Mouse (Mus musculus): ENCODE measurements around the gene Trpc4ap. TPM values are rescaled to one million over a fixed set of nuclear protein-coding genes. Genes with fewer than 3 reads are reported as not detected.
A peak's percentile ranks its signal among the peaks of the same experiment; 100 is the strongest.
"Not testable (repeated sequence)": the region's sequence is repeated elsewhere in the genome, so short reads cannot be mapped to it uniquely, and the experiment has no call there.

Trpc4ap gene
- total RNA-seq, 2 experiments from 2014 or later, result 85.8 to 90.9 TPM

DNA sequence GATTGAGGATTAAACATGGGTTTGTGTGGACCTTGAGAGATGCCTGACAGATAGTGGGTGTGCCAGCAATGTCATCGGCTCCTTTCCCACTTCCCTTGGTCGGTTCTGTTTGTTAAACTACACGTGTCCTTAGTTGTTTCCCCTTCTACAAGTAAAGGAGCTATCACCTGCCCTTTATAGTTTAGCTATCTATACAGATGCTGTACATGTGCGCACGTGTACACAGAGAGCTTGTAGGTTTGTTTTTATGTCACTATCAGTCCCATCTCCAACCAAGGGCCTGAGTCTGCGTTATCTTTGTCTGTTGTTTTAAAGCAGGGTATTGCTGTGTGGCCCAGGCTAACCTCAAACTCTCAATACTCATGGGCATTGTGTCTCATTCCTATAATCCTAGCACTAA, 68.2 kb downstream of the Trpc4ap start:
- no peak for DNase-seq

DNA sequence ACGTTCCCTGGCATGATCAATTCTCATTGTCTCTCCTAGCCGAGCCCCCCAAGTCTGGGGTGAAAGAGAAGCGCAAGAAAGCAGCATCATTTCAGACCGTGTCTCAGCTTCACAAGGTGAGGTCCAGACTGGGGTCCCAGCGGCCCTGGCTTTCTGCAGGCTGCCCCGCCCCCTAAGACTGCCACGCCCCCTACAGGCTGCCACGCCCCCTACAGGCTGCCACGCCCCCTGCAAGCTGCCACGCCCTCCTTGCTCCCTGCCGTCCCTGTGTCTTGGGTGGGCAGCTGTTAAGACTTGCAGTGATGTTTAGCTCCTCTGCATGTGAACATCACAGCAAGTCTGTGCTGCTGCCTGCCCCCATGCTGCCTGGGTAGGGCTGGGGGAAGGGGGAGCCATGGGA, 69.6 kb downstream of the Trpc4ap start:
- DNase-seq, result no peak
- intact Hi-C loops (cut with DNase I), result no loop called here

More for the DNA sequence above, 68.2 kb downstream of the Trpc4ap start:
- intact Hi-C loops (cut with DNase I), result no loop called here

DNA sequence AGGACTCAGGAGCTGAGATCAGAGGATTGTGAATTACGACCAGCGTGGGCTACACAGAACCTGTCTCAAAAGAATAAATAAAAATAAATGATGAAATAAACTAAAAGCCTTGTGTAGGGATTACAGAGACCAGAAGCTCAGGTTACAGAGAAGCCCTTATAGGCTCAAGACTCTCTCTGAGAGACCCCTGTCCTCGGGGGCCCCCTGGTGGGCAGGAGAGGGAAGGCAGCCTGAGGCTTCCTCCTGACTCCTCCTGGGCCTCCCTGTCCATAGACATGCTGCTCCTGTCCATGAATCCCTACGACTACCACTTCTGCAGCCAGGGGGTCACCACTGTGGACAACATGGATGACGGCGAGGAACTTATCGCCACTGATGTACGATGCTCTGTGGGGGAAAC, 72.4 kb downstream of the Trpc4ap start:
- intact Hi-C loops (cut with DNase I), result loop anchor here (2.0 kb wide), 2 partner anchors 23 to 105 kb away; no protein-coding TSS in a partner anchor
- peak; percentile 82 for DNase-seq

DNA sequence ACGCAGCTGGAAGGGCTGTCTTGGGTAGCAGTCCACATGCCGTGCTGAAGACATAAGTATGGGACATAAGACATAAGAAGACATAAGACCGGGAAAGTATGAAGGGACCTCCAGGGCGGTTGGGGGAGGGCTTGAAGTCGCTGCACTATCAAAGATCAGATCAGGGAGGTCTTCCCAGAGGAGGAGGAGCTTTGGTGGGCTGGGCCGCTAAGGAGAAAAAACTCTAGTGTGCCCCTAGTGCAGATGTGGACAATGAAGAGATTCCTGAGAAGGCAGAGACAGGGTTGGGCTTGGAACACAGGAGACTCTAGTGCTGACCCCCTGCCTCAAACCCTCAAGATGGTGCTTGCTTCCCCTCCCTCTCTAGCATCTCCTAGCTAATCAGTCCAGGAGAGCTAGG, 75.2 kb downstream of the Trpc4ap start:
- intact Hi-C loops (cut with DNase I), result no loop called here
- no peak for DNase-seq

DNA sequence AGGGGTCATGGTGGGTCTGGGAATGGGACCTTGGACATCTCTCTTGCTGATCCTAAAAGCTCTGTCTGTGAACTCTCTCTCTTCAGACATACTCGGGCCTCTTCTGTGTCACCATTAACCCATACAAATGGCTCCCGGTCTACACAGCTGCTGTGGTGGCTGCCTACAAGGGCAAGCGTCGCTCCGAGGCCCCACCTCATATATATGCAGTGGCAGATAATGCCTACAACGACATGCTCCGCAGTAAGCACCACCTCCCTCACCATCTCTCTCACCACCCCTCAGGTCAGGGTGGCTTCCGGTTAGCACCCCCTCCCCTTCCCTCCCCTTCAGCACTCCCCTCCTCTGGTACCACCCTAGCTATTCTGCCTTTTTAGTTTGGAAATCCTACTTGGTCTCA, 78.2 kb downstream of the Trpc4ap start:
- intact Hi-C loops (cut with DNase I), result no loop called here
- no peak for DNase-seq

DNA sequence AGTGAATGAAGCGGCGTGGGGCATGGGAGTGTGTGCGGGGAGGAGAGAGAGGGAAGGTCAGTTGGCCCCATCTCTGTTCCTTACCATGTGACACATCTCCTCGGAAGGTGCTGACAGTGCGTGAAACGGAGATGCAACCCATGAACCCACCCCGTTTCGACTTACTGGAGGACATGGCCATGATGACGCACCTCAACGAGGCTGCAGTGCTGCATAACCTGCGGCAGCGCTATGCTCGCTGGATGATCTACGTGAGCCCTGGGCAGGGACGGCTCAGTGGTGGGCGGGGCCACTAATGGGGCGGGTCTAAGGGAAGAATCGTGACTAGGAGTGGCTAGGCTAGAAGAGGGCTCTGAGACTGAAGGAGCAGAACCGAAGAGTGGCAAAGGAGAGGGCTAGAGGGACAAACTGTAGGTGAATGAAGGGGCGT, 78.8 kb downstream of the Trpc4ap start:
- intact Hi-C loops (cut with DNase I), result no loop called here

DNA sequence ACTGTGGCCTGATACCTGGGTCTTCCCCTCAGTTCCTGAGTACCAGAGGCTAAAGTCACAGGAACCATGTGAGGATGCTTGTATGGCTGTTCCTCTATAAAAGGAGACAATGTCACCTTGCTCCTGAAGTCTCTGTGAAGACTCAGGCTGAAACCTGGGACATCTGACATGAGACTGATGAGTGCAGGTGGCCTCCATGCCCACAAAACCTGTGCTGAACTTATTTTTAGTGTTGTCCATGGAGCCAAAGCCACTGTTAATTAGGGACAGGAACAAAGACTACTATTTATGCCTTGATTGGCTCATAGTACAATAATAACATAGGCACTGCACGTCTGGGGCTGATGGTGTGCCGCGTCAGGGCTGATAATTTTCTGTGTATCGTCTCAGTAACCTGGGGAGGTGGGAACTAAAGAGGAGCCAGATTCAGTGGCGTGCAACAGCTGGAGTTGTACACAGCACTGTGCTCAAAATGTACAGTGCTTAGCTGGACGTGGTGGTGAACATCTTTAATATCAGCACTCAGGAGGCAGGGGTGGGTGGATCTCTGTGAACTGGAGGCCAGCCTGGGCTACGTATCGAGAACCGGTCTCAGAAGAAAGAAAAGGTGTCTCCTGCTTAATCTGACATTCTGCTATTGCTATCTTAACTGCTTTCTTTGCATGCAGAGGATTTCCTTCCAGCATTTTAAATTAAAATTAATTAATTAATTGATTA, 80.2 kb downstream of the Trpc4ap start:
- intact Hi-C loops (cut with DNase I), result no loop called here
- no peak for DNase-seq

More for the DNA sequence above, 78.8 kb downstream of the Trpc4ap start:
- peak in 1 of 2 experiments; percentile 45 for DNase-seq

DNA sequence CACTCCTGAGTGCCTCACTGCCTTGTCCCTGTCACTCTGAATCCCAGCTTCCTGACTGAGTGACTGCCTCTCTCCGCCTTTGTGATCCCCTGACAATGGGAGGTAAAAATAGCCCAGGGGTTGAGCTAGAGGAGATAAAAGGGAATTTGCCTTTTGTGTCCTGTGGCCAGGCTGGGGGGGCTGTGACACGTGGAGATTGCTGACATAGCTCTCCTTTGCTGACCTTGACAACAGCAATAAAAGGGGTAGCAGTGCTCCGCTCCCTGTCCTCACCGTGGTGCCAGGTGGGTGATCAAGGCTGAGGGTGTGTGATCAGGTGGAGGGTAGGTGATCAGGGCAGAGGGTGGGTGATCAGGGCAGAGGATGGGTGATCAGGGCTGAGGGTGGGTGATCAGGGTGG, 81.2 kb downstream of the Trpc4ap start, which contains the start of gene Myh7b:
Myh7b (plus strand) TSS at position 235 of the 400 bp plus-strand sequence.
- no peak for DNase-seq
- intact Hi-C loops (cut with DNase I), result no loop called here

DNA sequence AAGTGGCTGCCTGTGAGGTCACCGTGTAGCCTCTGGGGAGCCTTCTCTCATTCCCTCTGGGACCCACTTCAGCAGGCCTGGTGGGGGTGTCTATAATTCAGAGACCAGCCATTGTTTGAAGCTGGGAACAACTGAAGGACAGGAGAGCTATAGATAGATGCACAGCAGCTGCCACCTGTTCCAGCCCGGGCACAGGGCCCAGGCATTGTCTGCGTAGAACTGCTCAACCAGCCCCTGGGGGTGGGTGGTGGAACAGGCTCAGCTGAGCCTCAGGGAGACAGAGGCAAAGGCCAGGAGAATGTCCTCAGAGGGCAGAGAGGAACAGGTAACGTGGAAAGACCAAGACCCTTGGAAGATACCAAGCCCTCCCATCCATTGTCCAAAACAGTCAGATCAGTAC, 85.8 kb downstream of the Trpc4ap start:
- intact Hi-C loops (cut with DNase I), result no loop called here
- DNase-seq, result no peak

DNA sequence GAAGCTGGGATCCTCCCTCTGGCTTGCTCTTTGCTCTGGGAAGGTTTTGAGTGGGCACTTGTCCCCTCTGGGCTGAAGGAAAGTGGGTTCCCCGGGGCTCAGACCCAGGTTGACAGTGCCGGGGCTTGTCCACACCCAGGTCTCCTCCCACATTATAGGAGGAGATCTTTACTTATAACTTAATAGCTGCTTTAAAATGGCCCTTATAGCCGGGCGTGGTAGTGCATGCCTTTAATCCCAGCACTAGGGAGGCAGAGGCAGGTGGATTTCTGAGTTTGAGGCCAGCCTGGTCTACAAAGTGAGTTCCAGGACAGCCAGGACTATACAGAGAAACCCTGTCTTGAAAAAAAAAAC, 87.0 kb downstream of the Trpc4ap start:
- intact Hi-C loops (cut with DNase I); DNase-seq: not testable (repeated sequence)

DNA sequence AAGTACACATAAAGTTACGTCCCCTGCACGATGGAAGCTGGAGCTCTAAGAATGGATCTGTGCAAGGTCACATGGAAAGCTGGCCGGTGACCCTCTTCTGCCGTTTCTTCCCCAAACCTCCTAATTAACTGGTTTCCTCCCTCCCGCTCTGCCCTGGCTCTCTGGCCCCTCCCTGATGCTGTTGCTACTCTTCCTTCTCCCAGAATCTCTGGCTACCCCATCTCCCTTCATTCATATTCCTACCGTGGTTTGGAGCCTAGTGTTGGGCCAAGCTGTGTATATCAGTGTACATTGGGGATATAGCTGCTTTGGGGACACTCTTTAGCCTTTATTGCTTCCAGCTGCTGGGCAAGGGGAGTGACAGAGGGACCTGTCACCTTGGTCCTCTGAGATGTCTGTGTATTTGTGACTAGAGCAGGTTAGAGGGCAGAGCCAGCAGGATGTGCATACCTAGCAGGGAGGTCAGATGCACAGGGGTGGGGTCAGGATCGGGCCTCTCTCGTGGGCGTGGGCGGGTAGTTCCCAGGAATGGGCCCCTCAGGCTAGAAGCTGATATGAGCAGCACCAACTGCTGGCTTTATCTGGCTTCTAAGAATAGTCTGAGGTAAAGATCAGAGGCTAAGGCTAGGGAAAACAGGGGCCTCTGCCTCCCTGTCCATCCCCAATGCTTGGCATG, 87.5 kb downstream of the Trpc4ap start:
- no peak for DNase-seq
- intact Hi-C loops (cut with DNase I), result no loop called here

DNA sequence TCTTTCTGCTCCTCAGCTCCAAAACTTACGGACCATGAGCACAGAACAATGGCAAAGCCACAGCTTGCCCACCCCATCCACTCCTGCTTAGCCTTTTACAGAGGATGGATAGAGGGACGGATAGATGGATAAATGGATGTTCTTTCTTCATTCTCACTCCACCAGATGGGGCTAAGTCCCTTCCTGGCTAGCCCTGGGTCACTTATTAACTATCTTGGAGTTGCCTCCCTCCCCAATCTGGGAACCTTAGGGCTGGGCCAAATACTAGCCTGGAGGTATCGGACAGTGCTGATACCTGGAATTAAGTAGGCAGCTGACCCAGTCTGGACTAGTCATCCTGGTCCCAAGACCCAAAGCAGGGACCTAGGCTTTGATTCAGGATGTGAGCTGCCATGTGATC, 88.5 kb downstream of the Trpc4ap start:
- intact Hi-C loops (cut with DNase I), result no loop called here
- DNase-seq, result no peak

DNA sequence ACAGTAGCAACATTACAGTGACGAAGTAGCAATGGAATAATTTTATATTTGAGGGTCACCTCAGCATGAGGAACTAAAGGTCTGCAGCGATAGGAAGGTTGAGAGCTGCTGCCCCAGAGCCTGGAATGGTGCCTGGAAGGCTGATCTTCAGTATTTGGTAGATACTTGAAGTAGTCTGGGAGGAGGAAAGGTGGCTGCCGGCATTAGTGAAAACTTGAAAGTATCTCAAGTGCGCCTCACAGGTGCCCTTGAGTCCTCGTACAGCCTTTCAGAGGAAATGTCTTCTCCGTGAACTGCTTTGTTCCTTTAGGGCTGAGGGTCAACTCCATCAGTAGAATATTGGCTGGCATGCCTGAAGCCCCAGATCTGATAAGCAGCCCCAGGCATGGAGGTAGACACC, 96.7 kb downstream of the Trpc4ap start:
- intact Hi-C loops (cut with DNase I), result no loop called here
- no peak for DNase-seq

DNA sequence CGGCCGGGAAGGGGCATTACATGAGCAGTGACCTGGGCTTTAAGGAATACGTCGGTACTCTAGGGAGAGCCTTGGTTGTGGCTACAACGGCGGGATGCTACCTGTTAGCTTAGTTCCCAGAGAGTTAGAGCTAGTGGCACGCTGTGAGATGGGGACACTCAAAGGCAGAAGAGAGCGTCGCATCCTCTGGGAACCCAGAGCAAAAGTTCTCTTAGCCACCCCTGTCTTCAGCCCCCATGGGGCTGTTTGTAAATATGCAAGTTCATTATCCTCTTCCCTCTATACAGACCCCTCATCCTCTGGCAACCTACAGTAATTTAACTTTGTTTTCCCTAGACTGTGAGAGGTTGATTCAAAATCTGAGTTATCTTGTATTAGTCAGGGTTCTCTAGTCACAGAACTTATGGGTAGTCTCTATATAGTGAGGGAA, 99.3 kb downstream of the Trpc4ap start:
- intact Hi-C loops (cut with DNase I), result no loop called here
- DNase-seq, result no peak

DNA sequence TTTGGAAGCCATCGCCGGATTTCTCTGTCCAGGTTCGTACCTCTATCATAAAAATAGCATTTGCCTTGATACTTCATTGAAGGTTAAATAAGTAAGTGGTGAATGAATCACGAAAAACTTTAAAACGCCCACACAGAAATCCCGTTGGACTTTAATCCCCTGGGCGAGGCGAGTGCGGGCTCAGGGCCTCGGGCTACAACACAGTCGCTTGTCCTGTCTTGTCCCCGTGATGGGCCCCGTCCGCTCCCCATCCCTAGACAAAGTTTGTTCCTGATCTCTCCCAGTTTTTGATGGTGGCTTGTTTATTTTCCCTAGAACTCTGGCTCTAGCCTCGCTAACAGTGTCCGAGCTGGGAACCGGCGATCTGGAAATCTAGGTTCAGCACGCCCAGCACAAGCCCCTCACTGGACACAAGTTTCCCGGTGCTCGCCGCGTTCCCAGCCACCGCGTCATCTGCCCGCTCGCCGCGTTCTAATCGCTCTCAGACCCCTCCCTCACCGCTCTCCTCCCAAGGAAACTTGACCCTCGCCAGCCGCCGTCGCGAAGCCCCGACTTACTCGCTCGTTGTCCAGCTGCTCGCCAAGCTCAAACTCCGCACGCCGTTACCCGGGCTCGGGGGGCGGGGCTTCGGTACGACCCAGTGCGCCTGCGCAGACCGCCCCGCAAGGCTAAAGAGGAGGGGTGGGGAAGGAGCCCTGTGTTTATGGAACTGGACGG, 99.9 kb downstream of the Trpc4ap start, which contains the start of gene Gss:
Gss (minus strand) TSS at position 674 of the 717 bp plus-strand sequence.
- DNase-seq, result peak; percentile 99
- intact Hi-C loops (cut with DNase I), result no loop called here

DNA sequence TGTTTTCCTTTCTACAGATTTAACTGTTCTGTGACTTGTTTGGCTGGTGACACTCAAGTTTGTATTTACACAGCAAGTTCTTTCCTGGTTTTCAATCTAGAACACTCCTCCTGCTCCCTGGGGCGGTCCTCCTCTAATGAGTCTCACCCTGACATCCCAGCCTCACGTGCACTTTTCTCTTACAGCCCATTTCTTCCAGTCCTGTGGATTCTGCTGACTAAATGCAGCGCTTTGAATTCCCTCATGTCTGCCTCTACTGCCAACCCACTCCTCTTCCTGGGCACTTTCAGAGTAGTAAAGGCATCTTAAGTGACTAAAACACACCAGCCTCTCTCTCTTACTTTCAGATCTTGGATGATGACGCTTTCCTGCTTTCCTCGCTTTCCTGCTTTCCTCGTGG, 100.5 kb downstream of the Trpc4ap start:
- intact Hi-C loops (cut with DNase I), result no loop called here
- DNase-seq, result no peak

DNA sequence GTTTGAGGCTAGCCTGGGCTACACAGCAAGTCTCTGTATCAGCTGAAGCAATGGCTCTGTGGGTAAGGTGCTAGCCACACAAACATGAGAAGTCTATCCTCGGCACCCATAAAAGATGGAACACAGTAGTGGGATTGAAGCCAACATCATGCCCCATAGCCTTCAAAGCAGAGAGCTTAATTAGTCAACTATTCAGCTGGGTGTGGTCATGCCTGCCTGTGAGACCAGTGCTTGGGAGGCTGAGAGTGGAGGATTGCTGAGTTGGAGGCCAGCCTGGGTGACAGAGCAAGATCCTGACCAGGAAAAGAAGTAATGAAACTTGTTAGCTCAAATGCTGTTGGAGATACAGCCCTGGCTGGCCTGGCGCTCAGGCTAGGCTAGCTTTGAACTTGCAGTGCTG, 101.3 kb downstream of the Trpc4ap start:
- intact Hi-C loops (cut with DNase I), result no loop called here

DNA sequence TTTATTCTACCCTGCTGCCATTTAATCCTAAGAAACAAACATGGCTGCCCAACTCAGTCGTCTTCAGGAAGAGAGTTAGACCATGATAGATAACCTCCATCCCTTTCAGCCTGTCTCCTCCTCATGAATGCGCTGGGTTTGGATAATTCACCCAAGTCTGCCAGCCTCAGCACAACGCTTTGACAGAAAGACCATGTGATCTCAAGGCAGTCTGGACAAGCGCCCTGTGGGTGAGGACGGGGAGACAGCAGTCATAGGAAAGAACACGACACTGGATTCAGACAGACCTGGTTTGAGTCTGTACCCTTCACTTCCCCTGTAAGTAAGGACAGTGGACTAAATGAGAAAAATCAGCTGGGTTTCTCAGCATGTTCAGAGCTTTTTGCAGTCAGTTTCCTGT, 102.7 kb downstream of the Trpc4ap start:
- DNase-seq, result no peak
- intact Hi-C loops (cut with DNase I), result no loop called here

More for the DNA sequence above, 101.3 kb downstream of the Trpc4ap start:
- no peak for DNase-seq

DNA sequence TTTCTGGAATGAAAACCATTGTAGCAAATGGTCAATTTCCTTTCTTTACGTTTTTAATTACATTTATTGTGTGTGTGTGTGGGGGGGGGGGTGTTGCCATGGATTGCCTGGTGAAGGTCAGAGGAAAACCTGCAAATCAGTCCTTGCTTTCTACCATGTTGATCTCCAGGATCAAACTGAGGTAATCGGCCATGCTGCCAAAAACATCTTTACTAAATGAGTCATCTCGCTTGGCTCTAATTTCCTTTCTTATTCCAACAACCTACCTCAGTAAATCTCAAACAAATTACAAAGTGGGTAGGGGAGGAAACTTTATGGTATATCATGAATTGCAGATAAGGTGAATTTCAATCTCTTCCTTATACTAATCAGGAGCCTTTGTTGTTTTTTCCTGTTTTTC, 104.0 kb downstream of the Trpc4ap start:
- intact Hi-C loops (cut with DNase I), result no loop called here
- DNase-seq, result no peak

DNA sequence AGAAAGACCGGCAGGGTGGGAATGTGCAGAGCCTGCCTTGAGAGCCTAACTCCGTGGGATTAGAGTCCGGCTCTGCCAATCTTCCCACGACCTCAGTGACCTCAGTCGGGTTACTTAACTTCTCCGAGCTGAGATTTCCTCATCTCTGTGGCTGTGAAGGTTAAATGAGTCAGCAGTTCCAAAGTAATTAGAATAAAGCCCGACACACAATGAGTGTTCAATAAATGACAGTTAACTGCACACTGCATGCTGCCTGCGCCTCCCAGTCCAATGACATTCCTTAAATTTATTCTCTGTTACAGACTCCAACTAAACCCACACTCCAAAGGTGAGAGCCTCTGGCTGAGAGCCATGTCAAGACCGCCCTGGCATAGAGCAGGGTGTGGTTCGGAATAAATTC, 106.7 kb downstream of the Trpc4ap start:
- intact Hi-C loops (cut with DNase I), result no loop called here
- DNase-seq, result no peak

DNA sequence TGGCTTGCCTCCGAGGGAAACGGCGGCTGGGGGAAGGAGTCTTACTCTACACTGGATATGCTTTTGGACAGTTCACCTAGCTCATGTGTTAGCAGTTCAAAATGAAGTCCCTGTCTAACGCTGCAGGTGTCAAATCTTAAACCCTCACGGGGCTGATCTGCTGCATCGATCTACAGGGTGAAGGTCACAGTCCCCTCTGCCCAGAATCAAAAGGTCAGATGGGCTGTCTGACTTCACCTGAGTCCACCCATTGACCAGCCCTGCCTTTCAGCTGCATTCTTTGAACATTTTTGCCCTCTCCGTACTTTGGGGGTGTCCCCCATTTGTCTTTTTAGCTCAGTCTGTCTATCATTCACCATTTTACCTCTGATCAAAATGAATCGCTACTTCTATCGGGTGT, 107.1 kb downstream of the Trpc4ap start:
- DNase-seq, result no peak

More for the DNA sequence above, 107.1 kb downstream of the Trpc4ap start:
- intact Hi-C loops (cut with DNase I), result no loop called here
